Mouse (Mus musculus) megakaryocyte, embryonic 14.5 days (primary cell): ENCODE measurements around the gene Gulp1. TPM values are rescaled to one million over a fixed set of nuclear protein-coding genes. Genes with fewer than 3 reads are reported as not detected.
A peak's percentile ranks its signal among the peaks of the same experiment; 100 is the strongest.

Experiments
- H3K27me3 ChIP-seq: replicated peaks from 2 replicates; pipeline ENCODE3; 2012; ENCODE audit warnings: inconsistent platforms
- H3K36me3 ChIP-seq: replicated peaks from 2 replicates; pipeline ENCODE3; 2012; ENCODE audit warnings: low read length, inconsistent platforms, mixed read lengths
- H3K4me1 ChIP-seq: 2 replicates; pipeline ENCODE4 v1.6.1; 2012; ENCODE audit warnings: inconsistent platforms
- H3K4me3 ChIP-seq: replicated peaks from 2 replicates; pipeline ENCODE3; 2012; ENCODE audit warnings: moderate library complexity, mild to moderate bottlenecking, inconsistent platforms
- H3K9me3 ChIP-seq: 2 replicates; pipeline ENCODE4 v1.6.1; 2012; ENCODE audit warnings: inconsistent platforms
- FLI1 ChIP-seq: IDR thresholded peaks from 2 replicates; pipeline ENCODE4 v1.6.1; 2012; ENCODE audit warnings: low read length, inconsistent platforms, mixed read lengths
- GATA1 ChIP-seq: IDR thresholded peaks from 3 replicates; pipeline ENCODE4 v1.6.1; 2012; ENCODE audit warnings: mixed read lengths, low read length, inconsistent platforms, borderline replicate concordance
- polyA plus RNA-seq: library from polyadenylated mRNA; stranded (reverse); fragments of >175 nt; gene quantifications from 2 replicates; pipeline ENCODE4 v1.2.3, GENCODE M21; 2012; ENCODE audit warnings: low replicate concordance; ENCODE audit not compliant: insufficient read depth

Gulp1 gene
- polyA plus RNA-seq, result 0.07 TPM in 1 of 2 replicates, not detected in the other

DNA sequence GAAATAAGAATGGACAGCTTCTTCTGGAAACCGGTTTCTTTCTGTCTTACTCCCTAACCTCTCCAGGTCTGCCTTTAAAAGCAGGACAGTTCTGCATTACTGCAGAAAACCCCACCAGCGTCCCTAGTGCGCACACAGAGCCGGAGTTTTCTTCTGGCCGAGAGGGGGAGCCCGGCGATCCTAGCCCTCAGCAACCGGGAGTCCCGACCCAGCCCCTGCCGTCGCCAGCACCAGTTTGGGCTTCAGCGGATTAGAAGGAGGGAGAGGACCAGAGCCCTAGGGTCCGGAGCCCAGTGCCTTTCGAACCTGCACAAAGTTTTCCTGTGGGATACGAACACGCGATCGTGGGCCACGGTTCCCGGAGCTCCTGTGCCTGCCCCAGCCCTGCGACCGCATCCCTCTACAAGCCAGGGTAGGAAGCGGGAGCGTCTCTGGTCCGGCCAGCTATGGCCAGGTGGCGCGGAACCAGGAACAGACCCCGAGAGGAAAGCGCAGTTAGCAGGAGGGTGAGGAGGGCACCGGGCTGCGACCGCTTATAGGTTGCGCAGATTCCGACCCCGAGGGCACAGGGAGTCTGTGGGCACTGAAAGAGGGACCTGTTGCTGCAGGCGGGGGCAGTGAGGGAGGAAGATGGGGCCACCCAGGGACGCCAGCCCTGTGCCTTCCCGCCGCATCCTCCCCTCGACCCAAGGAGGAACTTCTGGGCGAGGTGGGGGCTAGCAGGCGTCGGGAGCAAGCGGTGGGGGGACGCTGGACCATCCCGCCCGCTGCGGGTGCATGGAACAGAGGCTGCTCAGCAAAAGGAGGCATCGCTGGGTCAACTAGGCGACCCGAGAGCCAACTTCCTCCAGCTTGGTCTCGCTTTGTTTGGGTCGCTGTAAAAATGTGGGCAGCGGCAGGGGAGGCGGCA is at the start of gene Gulp1:
Gene Gulp1 (plus strand): TSS at position 51 of the 910 bp plus-strand sequence.
- peaks cover 13% of the 10 kb centered on the region for H3K4me1 ChIP-seq
- H3K36me3 ChIP-seq, result no peaks in the 10 kb centered on the region
- H3K4me3 ChIP-seq, result peak within 1 kb of the TSS; percentile 91
- peaks cover 26% of the 10 kb centered on the region for H3K27me3 ChIP-seq
- no peaks in the 10 kb centered on the region for H3K9me3 ChIP-seq
- TF ChIP-seq GATA1, result no peak
- no peak for TF ChIP-seq FLI1

DNA sequence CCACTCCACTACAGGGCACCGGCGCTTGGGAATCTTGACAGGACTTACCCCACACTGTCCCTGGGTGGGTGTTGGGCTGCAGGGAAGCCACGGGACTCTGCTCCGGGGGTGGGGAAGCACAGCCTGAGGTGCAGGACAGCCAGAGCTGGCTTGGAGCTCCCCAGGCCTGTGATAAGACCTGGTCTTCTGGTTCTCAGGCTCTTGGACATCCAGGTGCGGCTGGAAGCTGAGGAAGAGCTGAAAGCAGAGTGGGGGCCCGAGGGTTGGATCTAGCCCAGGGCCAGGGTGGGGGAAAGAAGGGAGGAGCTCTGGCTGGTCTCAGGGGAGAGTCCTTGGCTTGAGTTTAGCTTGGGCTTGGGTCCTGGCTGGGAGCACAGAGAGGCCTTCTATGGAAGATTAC is 1.1 kb upstream of the Gulp1 start:
- Histone ChIP-seq H3K27me3 (peaks cover 26% of the 10 kb centered on the region), H3K36me3 (no peaks in the 10 kb centered on the region), H3K4me1 (peaks cover 13% of the 10 kb centered on the region), H3K4me3 (no peak overlapping the region), H3K9me3 (no peaks in the 10 kb centered on the region)
- TF ChIP-seq FLI1 (no peak), GATA1 (no peak)

DNA sequence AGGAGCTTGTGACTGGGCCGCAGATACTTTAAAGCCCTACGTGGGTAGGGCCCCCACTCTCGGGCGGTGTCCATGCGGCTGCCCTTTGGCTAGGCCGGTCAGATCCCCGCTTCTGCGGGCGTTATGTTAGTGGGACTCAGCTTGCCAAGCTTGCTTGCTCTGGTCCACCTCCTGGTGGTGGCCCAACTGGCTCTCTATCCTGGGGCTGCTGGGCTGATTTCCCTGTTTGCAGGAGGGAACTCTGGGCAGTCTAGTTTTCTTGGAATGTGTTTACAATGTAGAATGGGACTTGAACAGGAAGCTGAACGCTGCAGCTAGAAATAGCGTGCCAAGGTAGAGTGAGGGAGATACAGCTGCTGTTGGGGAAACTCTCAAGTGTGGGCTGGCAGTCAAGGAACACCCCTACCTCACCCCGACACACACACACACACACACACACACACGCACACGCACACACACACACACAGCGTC is 1.1 kb downstream of the Gulp1 start:
- TF ChIP-seq GATA1, result no peak
- no peak for TF ChIP-seq FLI1
- H3K4me1 ChIP-seq, result peaks cover 13% of the 10 kb centered on the region
- H3K27me3 ChIP-seq, result peaks cover 26% of the 10 kb centered on the region
- H3K36me3 ChIP-seq, result no peaks in the 10 kb centered on the region
- H3K4me3 ChIP-seq, result peak overlapping the region; percentile 91
- H3K9me3 ChIP-seq, result no peaks in the 10 kb centered on the region

DNA sequence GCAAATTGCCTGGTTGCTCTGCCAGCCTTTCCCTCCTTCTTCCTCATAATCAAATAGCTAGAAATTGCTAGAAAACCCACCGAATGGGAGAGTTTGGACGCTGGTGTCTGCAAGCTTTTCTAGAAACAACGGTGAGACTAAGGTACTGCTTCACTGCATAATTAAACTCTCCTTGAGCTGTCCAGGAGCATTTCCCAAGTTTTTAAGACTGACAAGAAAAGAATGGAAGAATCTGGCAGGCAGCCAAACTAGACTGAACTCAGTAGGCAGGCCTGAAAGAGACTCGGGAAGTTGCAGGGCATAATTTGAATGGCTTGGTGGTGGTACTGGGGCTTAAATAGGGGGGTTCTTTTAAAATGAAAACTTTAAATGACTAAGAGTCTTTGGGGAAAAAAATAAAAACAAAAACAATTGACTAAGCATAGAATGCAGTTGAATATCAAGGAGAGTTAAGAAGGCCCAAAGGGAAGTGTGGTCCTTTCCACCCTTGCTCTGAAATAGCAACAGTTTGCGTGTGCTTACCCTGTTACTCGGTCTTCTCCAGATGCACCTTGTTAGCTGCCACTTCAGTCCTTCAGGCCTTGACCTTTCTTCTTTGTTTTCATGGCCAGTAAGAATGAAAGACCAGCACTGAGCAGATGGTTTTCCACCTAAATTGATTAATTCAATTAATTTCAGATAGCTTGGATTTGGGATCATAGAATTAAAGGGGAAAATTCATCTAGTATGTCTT is 2.0 kb downstream of the Gulp1 start:
- H3K27me3 ChIP-seq, result peaks cover 26% of the 10 kb centered on the region
- H3K4me1 ChIP-seq, result peaks cover 13% of the 10 kb centered on the region
- no peak overlapping the region for H3K4me3 ChIP-seq
- H3K9me3 ChIP-seq, result no peaks in the 10 kb centered on the region
- no peaks in the 10 kb centered on the region for H3K36me3 ChIP-seq
- TF ChIP-seq GATA1 (no peak), FLI1 (no peak)

DNA sequence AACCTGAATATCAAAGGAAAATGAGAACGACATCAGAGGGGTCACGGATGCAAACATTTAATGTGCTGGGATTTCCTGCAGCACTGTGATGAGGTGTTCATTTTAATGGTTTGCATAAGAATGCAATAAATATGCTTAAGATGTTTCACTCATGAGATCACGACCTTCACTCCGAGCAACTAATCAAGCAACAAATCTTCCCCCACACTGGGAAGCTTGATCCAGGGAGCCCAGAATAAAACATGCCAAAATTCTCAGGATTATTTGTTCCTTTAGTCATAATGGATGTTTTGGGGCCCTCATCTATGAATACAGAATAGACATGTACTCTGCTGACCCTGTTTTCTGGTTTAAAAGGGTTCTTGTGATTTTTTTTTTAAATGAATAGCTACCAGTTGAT is 16.1 kb downstream of the Gulp1 start:
- H3K4me1 ChIP-seq, result no peaks in the 10 kb centered on the region
- H3K27me3 ChIP-seq, result no peaks in the 10 kb centered on the region
- H3K9me3 ChIP-seq, result no peaks in the 10 kb centered on the region
- TF ChIP-seq GATA1 (no peak), FLI1 (no peak)
- no peak overlapping the region for H3K4me3 ChIP-seq
- H3K36me3 ChIP-seq, result no peaks in the 10 kb centered on the region

DNA sequence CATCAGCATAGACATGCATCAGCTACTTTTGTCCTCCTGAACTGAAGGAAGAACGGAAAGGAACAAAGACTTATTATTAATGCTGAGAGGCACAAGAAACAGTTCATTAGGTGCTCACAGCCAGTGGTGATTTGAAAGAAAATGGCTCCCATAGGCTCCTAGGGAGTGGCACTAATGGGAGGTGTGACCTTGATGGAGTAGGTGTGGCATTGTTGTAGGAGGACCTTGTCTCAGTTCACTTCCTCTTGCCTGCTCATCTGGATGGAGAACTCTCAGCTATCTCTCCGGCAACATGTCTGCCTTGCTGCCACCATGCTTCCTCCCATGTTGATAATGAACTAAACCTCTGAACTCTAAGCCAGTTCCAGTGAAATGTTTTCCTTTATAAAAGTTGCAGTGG is 17.0 kb downstream of the Gulp1 start:
- Histone ChIP-seq H3K36me3 (no peaks in the 10 kb centered on the region), H3K4me1 (no peaks in the 10 kb centered on the region), H3K9me3 (no peaks in the 10 kb centered on the region), H3K27me3 (no peaks in the 10 kb centered on the region), H3K4me3 (peak overlapping the region; percentile 14)
- TF ChIP-seq FLI1 (no peak), GATA1 (no peak)

DNA sequence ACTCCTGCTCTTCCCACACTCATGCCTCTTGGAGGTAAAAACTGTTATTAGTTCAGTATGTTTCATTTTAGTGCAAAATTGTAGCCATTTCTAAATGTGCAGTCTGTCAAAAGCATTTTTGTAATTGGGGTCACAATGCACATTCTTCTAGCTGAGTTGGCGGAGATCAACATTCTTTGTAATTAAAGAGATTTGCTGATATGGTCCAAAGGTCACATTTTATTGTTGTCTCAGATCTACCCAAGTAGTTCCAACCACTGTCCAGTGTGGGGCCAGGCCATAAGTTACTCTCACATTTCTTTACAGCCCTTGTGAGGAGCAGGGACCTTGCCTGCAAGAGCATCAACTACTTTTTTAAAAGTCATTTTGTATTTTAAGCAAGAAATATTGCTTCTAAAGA is 24.7 kb downstream of the Gulp1 start:
- Histone ChIP-seq H3K36me3 (no peaks in the 10 kb centered on the region), H3K9me3 (no peaks in the 10 kb centered on the region), H3K4me1 (no peaks in the 10 kb centered on the region), H3K4me3 (no peak overlapping the region), H3K27me3 (no peaks in the 10 kb centered on the region)
- TF ChIP-seq FLI1, result no peak

DNA sequence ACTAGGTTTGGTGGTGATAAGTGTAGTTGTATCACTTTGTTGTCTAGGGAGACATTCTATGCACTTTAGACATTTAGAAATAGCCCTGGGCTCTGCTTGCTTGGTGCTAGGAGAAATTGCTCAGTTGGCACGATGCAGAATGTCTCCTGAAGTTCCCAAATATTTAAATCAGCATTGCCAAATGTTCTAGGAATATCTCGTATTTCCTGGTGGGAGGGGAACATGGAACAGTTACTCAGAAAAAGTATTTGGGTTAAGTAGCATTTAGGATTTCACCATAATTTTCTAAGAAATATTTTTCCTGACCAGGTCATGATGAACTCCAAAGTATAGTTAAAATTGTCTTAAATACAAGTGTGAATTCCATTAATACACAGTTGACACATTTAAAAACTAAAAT is 25.3 kb downstream of the Gulp1 start:
- Histone ChIP-seq H3K36me3 (no peaks in the 10 kb centered on the region), H3K9me3 (no peaks in the 10 kb centered on the region), H3K27me3 (no peaks in the 10 kb centered on the region), H3K4me1 (no peaks in the 10 kb centered on the region), H3K4me3 (no peak overlapping the region)
- TF ChIP-seq FLI1 (no peak), GATA1 (no peak)

DNA sequence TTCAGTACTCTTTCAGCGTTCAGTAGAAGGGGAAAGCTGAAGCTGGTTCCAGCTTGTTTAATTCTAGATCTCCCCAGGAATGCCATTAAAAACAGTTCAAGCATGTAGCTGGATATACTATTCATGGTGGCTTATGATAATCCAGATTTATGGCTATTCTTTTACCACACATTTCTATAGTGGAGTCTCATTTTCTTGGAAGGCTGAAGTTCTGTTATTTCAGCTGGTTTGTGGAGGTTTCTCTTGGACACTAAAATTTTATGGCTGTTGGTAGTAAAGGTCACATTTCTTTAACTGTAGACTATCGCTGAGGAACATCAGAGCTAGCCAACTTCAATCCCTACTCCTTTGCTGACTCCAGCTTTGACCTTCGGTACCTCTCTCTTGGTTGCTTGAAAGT is 29.1 kb downstream of the Gulp1 start:
- H3K4me1 ChIP-seq, result peaks cover 9% of the 10 kb centered on the region
- no peaks in the 10 kb centered on the region for H3K36me3 ChIP-seq
- H3K4me3 ChIP-seq, result no peak overlapping the region
- no peaks in the 10 kb centered on the region for H3K9me3 ChIP-seq
- no peak for TF ChIP-seq GATA1
- no peak for TF ChIP-seq FLI1
- peaks cover 6% of the 10 kb centered on the region for H3K27me3 ChIP-seq

DNA sequence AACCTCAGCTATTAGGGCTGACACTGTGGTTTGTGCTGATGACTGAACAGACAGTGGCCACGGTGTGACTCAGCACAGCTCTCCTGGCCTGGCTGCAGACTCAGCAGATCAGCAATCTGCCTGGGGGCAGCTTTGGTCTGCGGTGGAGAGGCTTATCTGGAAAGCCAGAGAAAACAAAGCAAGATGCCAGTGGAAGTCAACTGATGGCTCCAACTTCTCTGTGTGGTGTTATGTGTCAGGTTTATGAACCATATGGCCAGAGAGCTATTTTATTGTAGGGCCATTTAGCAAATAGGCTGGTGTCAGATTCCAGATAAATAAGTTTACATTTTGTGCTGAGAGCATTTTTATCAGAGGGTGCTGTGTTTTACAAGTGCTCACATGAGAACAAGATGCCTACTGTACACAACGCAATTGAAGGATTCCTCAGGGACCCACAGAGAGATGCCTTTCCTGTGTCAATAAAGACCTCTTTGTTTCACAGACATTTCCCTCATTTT is 33.6 kb downstream of the Gulp1 start:
- no peaks in the 10 kb centered on the region for H3K9me3 ChIP-seq
- H3K27me3 ChIP-seq, result peaks cover 9% of the 10 kb centered on the region
- peak overlapping the region; percentile 50 for H3K4me3 ChIP-seq
- H3K4me1 ChIP-seq, result peaks cover 9% of the 10 kb centered on the region
- TF ChIP-seq GATA1 (no peak; the same call in 2 of the 3 replicates), FLI1 (no peak)
- no peaks in the 10 kb centered on the region for H3K36me3 ChIP-seq

DNA sequence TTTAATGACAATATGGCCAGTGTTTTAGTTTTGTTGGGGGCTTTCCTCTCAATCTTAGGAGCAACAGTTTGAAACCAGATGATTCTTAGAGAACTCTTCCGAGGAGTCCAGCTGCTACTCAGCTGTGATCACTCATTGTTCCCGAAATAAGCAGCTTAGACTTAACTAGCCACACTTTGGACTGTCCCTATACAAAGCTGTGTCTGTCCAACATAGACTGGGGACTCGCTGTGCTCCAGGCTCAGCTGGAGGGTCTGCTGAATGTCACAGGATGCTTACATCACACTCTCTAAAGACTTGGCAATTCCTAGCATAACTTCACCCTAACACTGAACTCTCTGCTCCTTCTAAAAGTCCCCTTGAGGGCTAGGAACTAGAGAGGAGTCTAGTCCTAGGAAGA is 40.4 kb downstream of the Gulp1 start:
- no peak overlapping the region for H3K4me3 ChIP-seq
- H3K36me3 ChIP-seq, result no peaks in the 10 kb centered on the region
- no peaks in the 10 kb centered on the region for H3K9me3 ChIP-seq
- H3K4me1 ChIP-seq, result no peaks in the 10 kb centered on the region; the same call in 1 of the 2 replicates
- peaks cover 3% of the 10 kb centered on the region for H3K27me3 ChIP-seq
- TF ChIP-seq GATA1 (no peak), FLI1 (no peak)
